Mouse (Mus musculus) heart, adult 18-20 months (tissue): Measurements from ENCODE around the gene Mast4. TPM values are rescaled to one million over a fixed set of nuclear protein-coding genes. Genes with fewer than 3 reads are reported as not detected.

Source experiments
- DNase-seq, 2 experiments: peaks; one replicate each; pipeline ENCODE4 v3.0.0; 2021 to 2022; ENCODE audit warnings: mixed read lengths in 1 of 2
- total RNA-seq, 2 experiments: library from RNA; stranded (reverse); gene quantifications; 2 replicates each; pipeline ENCODE4 v1.2.3; 2021

The Mast4 gene
- total RNA-seq, 2 experiments from 2014 or later, result 21.4 to 30.3 TPM

DNA sequence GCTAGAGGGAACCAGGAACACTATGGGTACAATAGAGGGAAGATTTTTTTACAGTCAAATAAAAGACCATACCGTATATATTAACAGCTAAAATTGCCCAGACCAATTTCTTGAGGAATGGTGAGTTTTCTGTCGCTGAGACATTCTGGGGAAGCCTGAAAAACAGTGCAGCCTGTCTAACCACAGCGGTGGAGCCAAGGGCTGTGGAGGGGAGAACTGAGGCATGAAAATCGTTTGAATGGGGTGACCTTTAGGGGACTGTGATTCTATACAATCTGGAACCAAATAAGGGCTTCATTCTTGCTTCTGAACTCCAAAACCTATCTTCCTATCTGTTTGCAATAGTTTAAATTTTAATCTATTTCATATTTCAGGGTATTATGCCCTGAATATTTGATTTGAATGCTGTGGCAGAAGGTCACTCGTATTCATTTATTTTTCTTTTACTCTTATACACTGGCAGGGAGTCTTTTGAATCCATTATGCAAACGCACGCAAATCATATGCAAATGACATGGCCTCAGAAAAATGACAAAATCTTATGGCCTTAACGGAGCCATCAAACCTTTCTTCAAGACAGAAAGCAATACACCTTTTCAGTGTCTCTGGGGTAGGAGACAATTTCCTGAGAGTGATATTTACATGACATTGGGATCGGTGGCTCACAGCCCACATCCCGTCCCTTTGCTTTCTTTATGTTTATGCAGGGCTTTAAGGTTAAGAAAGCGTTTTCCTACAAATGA is 642.7 kb downstream of the Mast4 start:
- DNase-seq, result no peak

DNA sequence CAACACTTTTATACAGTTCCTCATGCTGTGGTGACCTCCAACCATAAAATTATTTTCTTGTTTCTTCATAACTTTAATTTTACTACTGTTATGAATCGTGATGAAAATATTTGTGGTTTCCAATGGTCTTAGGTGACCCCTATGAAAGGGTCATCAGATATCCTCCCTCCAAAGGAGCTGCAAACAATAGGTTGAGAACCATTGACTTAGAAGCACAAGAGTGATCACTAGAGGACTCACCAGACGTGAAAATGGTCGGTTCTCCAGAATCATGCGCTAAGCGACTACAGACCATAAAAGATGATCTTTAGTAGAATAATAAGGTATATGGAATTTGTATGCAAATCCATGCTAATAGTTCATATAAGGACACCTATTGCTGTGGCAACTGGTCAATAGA is 644.1 kb downstream of the Mast4 start:
- DNase-seq, result no peak

DNA sequence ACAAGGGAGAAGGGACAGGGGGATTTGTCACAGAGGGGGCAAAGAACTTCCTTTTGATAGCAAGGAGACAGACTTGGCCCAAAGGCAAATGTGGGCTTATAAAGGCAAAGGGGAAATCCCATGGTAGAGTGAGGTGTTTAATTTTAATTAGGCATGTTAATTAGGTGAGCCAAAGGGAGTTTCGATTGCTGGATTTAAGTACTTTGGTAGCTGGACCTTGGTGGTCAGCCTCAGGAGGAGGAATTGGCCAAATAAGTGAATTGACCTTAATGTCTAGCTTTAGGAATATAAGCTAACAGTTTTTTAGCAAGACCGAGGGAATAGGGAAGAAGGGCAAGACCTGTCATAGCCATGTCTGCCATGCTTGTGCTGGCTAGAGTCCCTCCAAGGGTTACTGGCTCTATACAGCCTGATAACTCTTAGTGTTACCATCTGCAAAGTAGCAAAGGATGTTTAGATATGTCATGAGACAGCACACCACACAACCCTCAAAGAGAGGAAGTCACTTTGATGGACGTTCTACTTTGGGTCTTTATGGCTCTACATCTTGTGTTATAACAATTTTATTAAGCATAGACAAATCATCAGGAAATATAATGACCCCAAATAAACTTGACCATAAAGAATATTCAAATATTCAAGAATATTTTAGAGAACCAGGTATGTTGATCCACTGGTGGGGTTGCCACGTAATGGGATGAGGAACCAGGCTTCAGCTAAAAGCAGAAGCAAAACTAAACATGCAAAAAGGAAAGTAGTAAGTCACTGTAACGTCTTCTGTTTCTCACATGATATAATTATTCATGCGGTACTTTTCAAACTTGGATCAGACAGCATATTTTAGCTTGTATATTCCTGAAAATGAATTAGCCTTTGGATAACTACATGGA is 644.9 kb downstream of the Mast4 start:
- DNase-seq, result no peak

DNA sequence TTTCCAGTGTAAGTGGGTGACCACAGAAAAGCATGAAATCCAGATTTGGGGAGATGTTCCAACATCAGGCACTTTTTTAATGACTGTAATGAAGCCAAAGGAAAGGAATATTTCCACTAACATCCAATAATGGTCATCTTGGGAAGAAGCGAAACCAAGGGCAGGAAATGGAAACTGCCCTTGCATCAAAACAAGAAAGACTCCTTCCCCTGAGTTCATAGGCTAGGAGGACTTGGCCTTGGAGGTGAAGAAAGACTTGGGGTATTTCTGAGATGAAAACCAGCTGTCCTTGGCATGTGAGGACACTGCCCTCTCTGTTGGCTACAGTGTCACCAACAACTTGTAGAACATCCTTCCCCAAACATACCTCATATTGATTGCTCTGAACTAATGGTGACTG is 646.2 kb downstream of the Mast4 start:
- no peak for DNase-seq

DNA sequence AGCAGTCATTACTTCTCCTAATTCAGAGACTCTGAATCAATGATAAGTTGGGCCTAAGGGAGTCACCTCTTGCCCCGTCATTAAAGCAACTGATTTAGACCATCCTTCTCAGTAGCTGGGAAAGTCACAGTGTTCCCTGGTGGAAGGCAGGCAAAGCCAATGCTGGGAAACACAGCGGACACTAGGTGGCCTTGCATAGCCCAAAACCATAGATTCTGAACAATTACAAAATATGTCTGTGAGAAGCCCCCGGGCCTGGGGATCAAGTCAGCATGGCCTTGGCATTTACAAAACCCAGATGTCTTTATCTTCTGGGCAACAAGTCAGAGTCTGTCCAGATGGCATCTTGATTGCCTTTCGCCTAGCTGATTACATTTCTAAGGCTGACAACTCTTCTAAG is 649.4 kb downstream of the Mast4 start:
- DNase-seq, result no peak
